Mouse (Mus musculus): ENCODE measurements around the gene Gm49394.

DNA sequence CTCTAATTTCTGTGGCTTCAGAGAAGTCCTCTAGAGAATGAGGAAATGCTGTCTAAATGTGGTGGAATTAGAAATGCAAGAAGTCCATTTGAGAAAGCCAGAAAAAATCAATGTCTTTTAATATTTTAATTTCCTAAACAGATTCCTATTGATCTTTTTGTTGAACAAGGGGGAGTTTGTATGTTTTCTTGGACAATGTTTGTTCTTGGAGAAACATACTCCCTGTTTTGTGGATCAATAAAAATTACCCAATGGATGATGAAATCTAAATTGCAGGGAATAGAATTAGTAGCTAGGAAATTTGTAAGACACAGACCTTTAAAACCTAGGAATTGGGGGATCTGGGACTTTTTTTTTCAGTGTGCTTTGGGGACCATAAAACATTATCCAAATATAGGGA, 7.9 kb downstream of the Gm49394 start:
- TF ChIP-seq CTCF (IDR thresholded peaks at IDR 0.05; ENCODE audit: extremely low read depth, insufficient read length, insufficient replicate concordance, low read depth, low read length) (no peak), POLR2A (IDR thresholded peaks at IDR 0.05; ENCODE audit: low read depth, low read length) (no peak)
